Mouse (Mus musculus): ENCODE results near the gene Elob. TPM values are rescaled to one million over a fixed set of nuclear protein-coding genes. Genes with fewer than 3 reads are reported as not detected.
A peak's percentile ranks its signal among the peaks of the same experiment; 100 is the strongest.

The Elob gene
- polyA plus RNA-seq, 1 experiment from 2014 or later = 1,360 TPM

- ATAC-seq (ENCODE audit: low FRiP score) = 0 out of 2 replicates have a peak, but pooled peaks have one; percentile 30
- WGBS = 80% methylated on average over 6 of the region's 6 CpGs
- no peak overlapping the region for H3K27ac ChIP-seq
- no peak overlapping the region for H3K9ac ChIP-seq
- peaks cover 10% of the 10 kb centered on the region for H3K4me1 ChIP-seq (replicated peaks)
- no peaks in the 10 kb centered on the region for H3K27me3 ChIP-seq
- H3K4me2 ChIP-seq = no peak overlapping the region
- H3K4me3 ChIP-seq = no peak overlapping the region
- peaks cover 99% of the 10 kb centered on the region for H3K36me3 ChIP-seq
- peaks cover 19% of the 10 kb centered on the region; the same call in 1 of the 2 replicates for H3K9me3 ChIP-seq
Observed at GRCm38 (mm10) chr17:23822094-23822493, 6.8 kb downstream of the Elob start.

- Histone ChIP-seq H3K36me3 (peaks cover 100% of the 10 kb centered on the region), H3K27me3 (no peaks in the 10 kb centered on the region), H3K9me3 (peaks cover 20% of the 10 kb centered on the region; the same call in 1 of the 2 replicates), H3K4me3 (no peak overlapping the region), H3K4me2 (no peak overlapping the region), H3K4me1 (replicated peaks) (no peaks in the 10 kb centered on the region), H3K9ac (no peak overlapping the region), H3K27ac (no peak overlapping the region)
- WGBS = 96% methylated on average over 5 of the region's 5 CpGs
- no peak for ATAC-seq (ENCODE audit: low FRiP score)
Observed at GRCm38 (mm10) chr17:23820731-23821130, 8.2 kb downstream of the Elob start.

- H3K27ac ChIP-seq = no peak overlapping the region
- 98% methylated on average over 25 of the region's 25 CpGs for WGBS
- H3K9ac ChIP-seq = no peak overlapping the region
- ATAC-seq (ENCODE audit: low FRiP score) = no peak
- no peaks in the 10 kb centered on the region for H3K27me3 ChIP-seq
- no peaks in the 10 kb centered on the region for H3K4me1 ChIP-seq (replicated peaks)
- H3K9me3 ChIP-seq = peaks cover 22% of the 10 kb centered on the region; the same call in 1 of the 2 replicates
- peaks cover 99% of the 10 kb centered on the region for H3K36me3 ChIP-seq
- H3K4me3 ChIP-seq = no peak overlapping the region
- no peak overlapping the region for H3K4me2 ChIP-seq
Observed at GRCm38 (mm10) chr17:23819235-23819634, 9.7 kb downstream of the Elob start.

- no peak overlapping the region for H3K4me3 ChIP-seq
Observed at GRCm38 (mm10) chr17:23818579-23818978, 10.4 kb downstream of the Elob start.

GRCm38 (mm10) chr17:23815641-23816040 lies 13.3 kb downstream of the Elob start:
- peaks cover 22% of the 10 kb centered on the region; the same call in 1 of the 2 replicates for H3K9me3 ChIP-seq
- H3K9ac ChIP-seq = no peak overlapping the region
- H3K36me3 ChIP-seq = peaks cover 94% of the 10 kb centered on the region
- H3K4me3 ChIP-seq = no peak overlapping the region
- over 99% methylated on average over 16 of the region's 16 CpGs for WGBS
- H3K4me2 ChIP-seq = no peak overlapping the region
- H3K4me1 ChIP-seq (replicated peaks) = no peaks in the 10 kb centered on the region
- no peaks in the 10 kb centered on the region for H3K27me3 ChIP-seq
- ATAC-seq (ENCODE audit: low FRiP score) = no peak
- H3K27ac ChIP-seq = no peak overlapping the region

More at GRCm38 (mm10) chr17:23818579-23818978, 10.4 kb downstream of the Elob start:
- no peak for ATAC-seq (ENCODE audit: low FRiP score)
- Histone ChIP-seq H3K36me3 (peaks cover 98% of the 10 kb centered on the region), H3K27ac (no peak overlapping the region), H3K27me3 (no peaks in the 10 kb centered on the region), H3K4me2 (no peak overlapping the region), H3K9me3 (peaks cover 22% of the 10 kb centered on the region; the same call in 1 of the 2 replicates), H3K4me1 (replicated peaks) (no peaks in the 10 kb centered on the region), H3K9ac (no peak overlapping the region)
- 98% methylated on average over 8 of the region's 8 CpGs for WGBS

- H3K9ac ChIP-seq = no peak overlapping the region
- peaks cover 51% of the 10 kb centered on the region for H3K36me3 ChIP-seq
Observed at GRCm38 (mm10) chr17:23807918-23808317, 21.0 kb downstream of the Elob start.

GRCm38 (mm10) chr17:23806867-23807266 lies 22.1 kb downstream of the Elob start:
- Histone ChIP-seq H3K4me2 (peak overlapping the region; percentile 29), H3K9ac (0 out of 2 replicates have a peak overlapping the region, but pooled peaks have one; percentile 21), H3K4me3 (0 out of 2 replicates have a peak overlapping the region, but pooled peaks have one; percentile 4), H3K27me3 (no peaks in the 10 kb centered on the region), H3K9me3 (no peaks in the 10 kb centered on the region), H3K36me3 (peaks cover 43% of the 10 kb centered on the region), H3K4me1 (replicated peaks) (peaks cover 40% of the 10 kb centered on the region), H3K27ac (peak overlapping the region; percentile 37; the same call in 1 of the 2 replicates)
- WGBS = 85% methylated on average over 25 of the region's 25 CpGs
- ATAC-seq (ENCODE audit: low FRiP score) = no peak

More at GRCm38 (mm10) chr17:23807918-23808317, 21.0 kb downstream of the Elob start:
- Histone ChIP-seq H3K9me3 (no peaks in the 10 kb centered on the region), H3K4me1 (replicated peaks) (peaks cover 40% of the 10 kb centered on the region), H3K27me3 (no peaks in the 10 kb centered on the region), H3K4me2 (no peak overlapping the region), H3K4me3 (no peak overlapping the region), H3K27ac (no peak overlapping the region)
- no peak for ATAC-seq (ENCODE audit: low FRiP score)
- 95% methylated on average over 3 of the region's 3 CpGs for WGBS

GRCm38 (mm10) chr17:23804426-23805085 lies 24.4 kb downstream of the Elob start:
- WGBS = 4% methylated on average over 8 of the region's 8 CpGs
- peak overlapping the region; percentile 91 for H3K4me3 ChIP-seq
- ATAC-seq (ENCODE audit: low FRiP score) = no peak
- no peaks in the 10 kb centered on the region for H3K9me3 ChIP-seq
- peaks cover 27% of the 10 kb centered on the region for H3K36me3 ChIP-seq
- H3K9ac ChIP-seq = peak overlapping the region; percentile 96
- H3K27ac ChIP-seq = no peak overlapping the region
- H3K27me3 ChIP-seq = no peaks in the 10 kb centered on the region
- H3K4me1 ChIP-seq (replicated peaks) = peaks cover 40% of the 10 kb centered on the region
- peak overlapping the region; percentile 92 for H3K4me2 ChIP-seq

GRCm38 (mm10) chr17:23803366-23804041 lies 25.4 kb downstream of the Elob start:
- WGBS = 1% methylated on average over 56 of the region's 83 CpGs
- H3K9me3 ChIP-seq = no peaks in the 10 kb centered on the region
- no peaks in the 10 kb centered on the region for H3K27me3 ChIP-seq
- H3K9ac ChIP-seq = peak overlapping the region; percentile 96
- peaks cover 40% of the 10 kb centered on the region for H3K4me1 ChIP-seq (replicated peaks)
- peak overlapping the region; percentile 92 for H3K4me2 ChIP-seq
- H3K4me3 ChIP-seq = peak overlapping the region; percentile 91
- H3K27ac ChIP-seq = peak overlapping the region; percentile 99
- ATAC-seq (ENCODE audit: low FRiP score) = peak; percentile 76
- peaks cover 17% of the 10 kb centered on the region for H3K36me3 ChIP-seq

- peak overlapping the region; percentile 96 for H3K9ac ChIP-seq
- ATAC-seq (ENCODE audit: low FRiP score) = peak; percentile 98
- WGBS = 0% methylated on average over 55 of the region's 60 CpGs
Observed at GRCm38 (mm10) chr17:23802746-23803365, 26.1 kb downstream of the Elob start.

GRCm38 (mm10) chr17:23801627-23802026 lies 27.3 kb downstream of the Elob start:
- 92% methylated on average over 10 of the region's 10 CpGs for whole genome bisulfite sequencing
- H3K9ac ChIP-seq = no peak overlapping the region
- H3K27ac ChIP-seq = no peak overlapping the region
- no peak for ATAC-seq (ENCODE audit: low FRiP score)
- no peak overlapping the region for H3K4me2 ChIP-seq
- H3K9me3 ChIP-seq = no peaks in the 10 kb centered on the region
- H3K4me1 ChIP-seq (replicated peaks) = peaks cover 26% of the 10 kb centered on the region
- no peak overlapping the region for H3K4me3 ChIP-seq
- peaks cover 18% of the 10 kb centered on the region for H3K36me3 ChIP-seq
- H3K27me3 ChIP-seq = no peaks in the 10 kb centered on the region

More at GRCm38 (mm10) chr17:23802746-23803365, 26.1 kb downstream of the Elob start:
- no peaks in the 10 kb centered on the region for H3K27me3 ChIP-seq
- peaks cover 15% of the 10 kb centered on the region for H3K36me3 ChIP-seq
- peak overlapping the region; percentile 91 for H3K4me3 ChIP-seq
- H3K4me2 ChIP-seq = peak overlapping the region; percentile 92
- no peaks in the 10 kb centered on the region for H3K9me3 ChIP-seq
- peaks cover 38% of the 10 kb centered on the region for H3K4me1 ChIP-seq (replicated peaks)
- peak overlapping the region; percentile 99 for H3K27ac ChIP-seq

GRCm38 (mm10) chr17:23797316-23797715 lies 31.6 kb downstream of the Elob start:
- Histone ChIP-seq H3K27ac (no peak overlapping the region), H3K4me2 (no peak overlapping the region), H3K36me3 (peaks cover 18% of the 10 kb centered on the region), H3K27me3 (no peaks in the 10 kb centered on the region), H3K9ac (no peak overlapping the region), H3K4me1 (replicated peaks) (peaks cover 5% of the 10 kb centered on the region; the same call in 1 of the 2 replicates), H3K4me3 (no peak overlapping the region), H3K9me3 (no peaks in the 10 kb centered on the region)
- no peak for ATAC-seq (ENCODE audit: low FRiP score)
- WGBS = 83% methylated on average over 7 of the region's 7 CpGs

Measured in hindbrain, embryonic 13.5 days (tissue).